Mouse (Mus musculus): Measurements from ENCODE around the gene Cep290. TPM values are rescaled to one million over a fixed set of nuclear protein-coding genes. Genes with fewer than 3 reads are reported as not detected.
"Not testable (repeated sequence)": the region's sequence is repeated elsewhere in the genome, so short reads cannot be mapped to it uniquely, and the experiment has no call there.

Cep290 gene
- polyA plus RNA-seq, 1 experiment from 2014 or later, result 1.6 TPM

DNA sequence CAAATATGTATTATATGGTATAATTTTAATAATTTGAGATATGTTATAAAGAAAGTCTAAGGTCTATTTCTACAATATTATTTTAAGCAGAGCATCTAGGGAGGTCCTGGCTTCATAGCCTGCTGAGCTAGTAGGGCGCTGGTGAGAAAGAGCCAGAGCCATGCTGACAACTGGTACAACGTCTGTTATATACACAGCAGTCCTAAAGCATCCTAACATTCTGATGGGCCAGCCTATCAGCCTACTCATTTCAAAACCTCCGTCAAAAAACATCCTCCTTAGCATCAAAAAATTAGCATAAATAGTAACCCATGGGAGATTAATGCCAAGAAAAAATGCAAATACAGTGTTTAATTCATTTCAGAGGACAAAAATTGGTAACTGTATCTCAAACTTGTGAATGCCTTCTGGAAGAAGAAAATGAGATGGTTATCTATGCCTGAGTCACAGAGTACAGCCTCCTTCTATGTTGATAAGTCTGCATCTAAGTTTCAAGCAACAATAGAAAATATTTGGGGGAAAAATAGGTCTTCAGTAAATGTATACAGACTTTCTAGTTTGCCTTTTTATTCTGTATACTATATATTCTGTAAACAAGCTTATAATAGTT, 69.3 kb downstream of the Cep290 start:
- no peak overlapping the region for H3K4me2 ChIP-seq (replicated peaks; ENCODE audit: low read depth)
- H3K9me3 ChIP-seq (ENCODE audit: control insufficient read depth), result no peaks in the 10 kb centered on the region
- no peaks in the 10 kb centered on the region for H3K4me1 ChIP-seq (replicated peaks; ENCODE audit: control insufficient read depth, insufficient read depth, low read length)
- H3K27ac ChIP-seq (ENCODE audit: low read depth, low read length), result no peak overlapping the region
- no peak for ATAC-seq
- H3K36me3 ChIP-seq (ENCODE audit: control insufficient read depth, insufficient read depth), result no peaks in the 10 kb centered on the region
- no peak overlapping the region for H3K4me3 ChIP-seq (ENCODE audit: low read depth, low read length)
- no peak overlapping the region for H3K9ac ChIP-seq (ENCODE audit: low read depth, low read length)
- H3K27me3 ChIP-seq (replicated peaks; ENCODE audit: control insufficient read depth, insufficient read depth, low read length), result no peaks in the 10 kb centered on the region
- 85% methylated on average over 3 of the region's 3 CpGs for WGBS
- TF ChIP-seq CTCF (IDR thresholded peaks at IDR 0.05; ENCODE audit: low read depth), result no peak

DNA sequence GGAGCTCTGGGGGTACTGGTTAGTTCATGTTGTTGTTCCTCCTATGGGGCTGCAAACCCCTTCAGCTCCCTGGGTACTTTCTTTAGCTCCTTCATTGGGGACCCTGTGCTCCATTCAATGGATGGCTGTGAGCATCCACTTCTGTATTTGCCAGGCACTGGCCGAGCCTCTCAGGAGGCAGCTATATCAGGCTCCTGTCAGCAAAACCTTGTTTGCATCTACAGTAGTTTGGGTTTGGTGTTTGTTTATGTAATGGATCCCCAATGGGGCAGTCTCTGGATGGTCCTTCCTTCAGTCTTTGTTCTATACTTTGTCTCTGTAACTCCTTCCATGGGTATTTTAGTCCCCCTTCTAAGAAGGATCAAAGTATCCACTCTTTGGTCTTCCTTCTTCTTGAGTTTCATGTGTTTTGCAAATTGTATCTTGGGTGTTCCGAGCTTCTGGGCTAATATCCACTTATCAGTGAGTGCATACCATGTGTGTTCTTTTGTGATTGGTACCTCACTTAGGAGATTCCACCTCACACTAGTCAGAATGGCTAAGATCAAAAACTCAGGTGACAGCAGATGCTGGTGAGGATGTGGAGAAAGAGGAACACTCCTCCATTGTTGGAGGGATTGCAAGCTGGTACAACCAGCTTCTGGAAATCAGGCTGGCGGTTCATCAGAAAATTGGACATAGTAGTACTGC, 73.0 kb downstream of the Cep290 start:
- not testable (repeated sequence) for H3K4me3 ChIP-seq (ENCODE audit: low read depth, low read length); H3K4me1 ChIP-seq (replicated peaks; ENCODE audit: control insufficient read depth, insufficient read depth, low read length); H3K27ac ChIP-seq (ENCODE audit: low read depth, low read length); ATAC-seq; H3K9ac ChIP-seq (ENCODE audit: low read depth, low read length); H3K9me3 ChIP-seq (ENCODE audit: control insufficient read depth); H3K36me3 ChIP-seq (ENCODE audit: control insufficient read depth, insufficient read depth); H3K4me2 ChIP-seq (replicated peaks; ENCODE audit: low read depth); H3K27me3 ChIP-seq (replicated peaks; ENCODE audit: control insufficient read depth, insufficient read depth, low read length)
- 95% methylated on average over 3 of the region's 3 CpGs for WGBS

DNA sequence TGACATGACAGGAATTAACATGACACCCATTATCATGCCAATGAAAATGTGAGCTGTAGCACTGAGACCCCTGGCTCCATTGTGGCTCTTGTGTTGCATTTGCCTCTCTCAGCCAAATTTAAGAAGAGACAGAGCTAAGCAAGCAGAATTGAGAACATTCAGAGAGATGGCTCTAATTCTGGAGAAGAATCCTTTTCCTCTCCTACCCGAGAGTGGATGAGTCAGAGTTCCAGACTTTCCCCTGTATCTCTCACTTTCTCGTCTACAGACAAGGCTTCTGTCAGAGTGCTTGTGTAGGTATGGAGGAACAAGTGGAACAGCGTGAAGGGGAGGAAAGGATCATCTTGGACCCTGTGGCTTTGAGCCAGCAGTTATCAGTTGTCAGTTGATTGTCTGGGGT, 76.8 kb downstream of the Cep290 start:
- H3K27me3 ChIP-seq (replicated peaks; ENCODE audit: control insufficient read depth, insufficient read depth, low read length), result no peaks in the 10 kb centered on the region
- ATAC-seq, result no peak
- no peaks in the 10 kb centered on the region for H3K4me1 ChIP-seq (replicated peaks; ENCODE audit: control insufficient read depth, insufficient read depth, low read length)
- no peak for TF ChIP-seq CTCF (IDR thresholded peaks at IDR 0.05; ENCODE audit: low read depth)
- H3K36me3 ChIP-seq (ENCODE audit: control insufficient read depth, insufficient read depth), result peaks cover 7% of the 10 kb centered on the region; the same call in 1 of the 2 replicates
- no peak overlapping the region for H3K4me3 ChIP-seq (ENCODE audit: low read depth, low read length)
- H3K9ac ChIP-seq (ENCODE audit: low read depth, low read length), result no peak overlapping the region
- no peaks in the 10 kb centered on the region for H3K9me3 ChIP-seq (ENCODE audit: control insufficient read depth)
- no peak overlapping the region for H3K4me2 ChIP-seq (replicated peaks; ENCODE audit: low read depth)
- H3K27ac ChIP-seq (ENCODE audit: low read depth, low read length), result no peak overlapping the region
- 92% methylated on average over 3 of the region's 3 CpGs for WGBS

DNA sequence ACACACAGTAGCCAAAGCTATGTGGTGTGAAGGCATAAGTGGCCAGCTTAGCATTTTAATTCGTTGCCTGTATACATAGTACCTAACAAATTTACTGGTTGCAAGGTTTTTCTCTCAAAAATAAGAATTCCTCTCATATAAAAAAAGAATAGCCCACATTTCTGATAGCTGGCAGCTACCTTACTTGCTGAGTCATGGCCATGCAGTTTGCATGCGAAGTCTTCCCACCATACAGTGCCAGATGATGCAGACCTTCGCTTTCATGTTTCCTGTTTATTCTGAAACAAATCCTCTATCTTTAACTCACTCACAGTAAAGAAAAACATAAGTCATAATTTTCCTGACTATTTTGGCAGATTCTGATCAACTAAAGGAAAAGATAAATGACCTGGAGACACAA, 84.3 kb downstream of the Cep290 start:
- no peaks in the 10 kb centered on the region for H3K4me1 ChIP-seq (replicated peaks; ENCODE audit: control insufficient read depth, insufficient read depth, low read length)
- TF ChIP-seq CTCF (IDR thresholded peaks at IDR 0.05; ENCODE audit: low read depth), result no peak
- H3K4me3 ChIP-seq (ENCODE audit: low read depth, low read length), result no peak overlapping the region
- ATAC-seq, result no peak
- no peak overlapping the region for H3K9ac ChIP-seq (ENCODE audit: low read depth, low read length)
- peaks cover 6% of the 10 kb centered on the region; the same call in 1 of the 2 replicates for H3K36me3 ChIP-seq (ENCODE audit: control insufficient read depth, insufficient read depth)
- H3K27ac ChIP-seq (ENCODE audit: low read depth, low read length), result no peak overlapping the region
- 85% methylated on average over 3 of the region's 3 CpGs for WGBS
- no peaks in the 10 kb centered on the region for H3K9me3 ChIP-seq (ENCODE audit: control insufficient read depth)
- H3K27me3 ChIP-seq (replicated peaks; ENCODE audit: control insufficient read depth, insufficient read depth, low read length), result no peaks in the 10 kb centered on the region
- no peak overlapping the region for H3K4me2 ChIP-seq (replicated peaks; ENCODE audit: low read depth)

DNA sequence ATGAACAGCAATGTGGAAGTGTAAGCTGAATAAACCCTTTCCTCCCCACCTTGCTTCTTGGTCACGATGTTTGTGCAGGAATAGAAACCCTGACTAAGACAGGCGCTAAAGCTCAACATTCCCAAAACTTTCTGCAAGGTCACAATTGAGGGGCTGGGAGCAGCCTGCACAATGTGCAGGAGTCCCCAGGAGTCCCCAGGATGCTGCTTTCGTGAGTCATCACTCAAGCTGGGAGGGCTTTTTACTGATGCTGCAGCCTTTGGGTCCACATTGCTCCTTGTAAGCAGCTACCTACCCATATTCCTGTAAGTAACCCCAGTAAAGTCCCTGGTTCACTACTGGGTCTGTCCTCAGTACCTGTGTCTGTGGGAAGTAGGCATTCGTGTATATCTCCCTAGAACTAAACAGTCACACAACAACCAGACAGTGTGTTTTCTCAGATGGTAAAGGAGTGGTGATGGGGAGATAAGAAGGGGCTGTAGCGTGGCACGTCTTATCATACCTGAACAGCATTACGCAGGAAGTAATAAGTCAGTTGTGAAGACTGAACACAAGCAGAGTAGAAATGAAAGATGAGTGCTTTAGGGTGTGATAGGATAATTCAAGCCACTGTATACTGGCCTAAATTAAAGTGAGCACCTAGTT, 87.3 kb downstream of the Cep290 start:
- TF ChIP-seq CTCF (IDR thresholded peaks at IDR 0.05; ENCODE audit: low read depth), result no peak
- 86% methylated on average over 7 of the region's 7 CpGs for WGBS
- H3K36me3 ChIP-seq (ENCODE audit: control insufficient read depth, insufficient read depth), result peaks cover 11% of the 10 kb centered on the region; the same call in 1 of the 2 replicates
- no peaks in the 10 kb centered on the region for H3K9me3 ChIP-seq (ENCODE audit: control insufficient read depth)
- H3K4me3 ChIP-seq (ENCODE audit: low read depth, low read length), result no peak overlapping the region
- H3K27me3 ChIP-seq (replicated peaks; ENCODE audit: control insufficient read depth, insufficient read depth, low read length), result no peaks in the 10 kb centered on the region
- H3K4me1 ChIP-seq (replicated peaks; ENCODE audit: control insufficient read depth, insufficient read depth, low read length), result no peaks in the 10 kb centered on the region
- H3K27ac ChIP-seq (ENCODE audit: low read depth, low read length), result no peak overlapping the region
- H3K9ac ChIP-seq (ENCODE audit: low read depth, low read length), result no peak overlapping the region
- no peak for ATAC-seq
- no peak overlapping the region for H3K4me2 ChIP-seq (replicated peaks; ENCODE audit: low read depth)

DNA sequence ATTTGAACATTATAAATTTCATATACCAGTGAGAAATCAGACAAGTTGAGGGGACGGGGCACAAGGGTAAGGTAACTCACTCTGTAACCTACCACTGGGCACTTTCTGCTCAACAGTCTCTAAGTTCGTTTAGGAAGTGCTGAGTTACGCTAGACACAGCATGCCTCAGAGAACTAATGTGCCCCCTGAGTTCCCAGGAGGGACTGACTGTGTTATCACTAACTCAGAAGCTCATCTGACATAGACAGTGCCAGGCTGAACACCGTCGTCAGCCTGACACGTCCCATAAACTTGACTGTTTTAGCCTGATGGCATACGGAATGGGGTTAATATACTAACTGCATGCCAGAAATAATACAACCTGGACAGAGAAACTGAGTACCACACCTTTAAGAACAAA, 87.9 kb downstream of the Cep290 start:
- H3K4me1 ChIP-seq (replicated peaks; ENCODE audit: control insufficient read depth, insufficient read depth, low read length), result no peaks in the 10 kb centered on the region
- no peak overlapping the region for H3K27ac ChIP-seq (ENCODE audit: low read depth, low read length)
- no peaks in the 10 kb centered on the region for H3K9me3 ChIP-seq (ENCODE audit: control insufficient read depth)
- no peak overlapping the region for H3K9ac ChIP-seq (ENCODE audit: low read depth, low read length)
- peaks cover 11% of the 10 kb centered on the region; the same call in 1 of the 2 replicates for H3K36me3 ChIP-seq (ENCODE audit: control insufficient read depth, insufficient read depth)
- WGBS, result 89% methylated on average over 7 of the region's 7 CpGs
- TF ChIP-seq CTCF (IDR thresholded peaks at IDR 0.05; ENCODE audit: low read depth), result no peak
- H3K4me2 ChIP-seq (replicated peaks; ENCODE audit: low read depth), result no peak overlapping the region
- ATAC-seq, result no peak
- no peak overlapping the region for H3K4me3 ChIP-seq (ENCODE audit: low read depth, low read length)
- no peaks in the 10 kb centered on the region for H3K27me3 ChIP-seq (replicated peaks; ENCODE audit: control insufficient read depth, insufficient read depth, low read length)

Measured in intestine, postnatal 0 days (tissue).